Mouse (Mus musculus): ENCODE measurements around the gene Ddx42. TPM values are rescaled to one million over a fixed set of nuclear protein-coding genes. Genes with fewer than 3 reads are reported as not detected.

Gene Ddx42
- polyA plus RNA-seq (2017; shearing (Covaris generic)) = 105 TPM

DNA sequence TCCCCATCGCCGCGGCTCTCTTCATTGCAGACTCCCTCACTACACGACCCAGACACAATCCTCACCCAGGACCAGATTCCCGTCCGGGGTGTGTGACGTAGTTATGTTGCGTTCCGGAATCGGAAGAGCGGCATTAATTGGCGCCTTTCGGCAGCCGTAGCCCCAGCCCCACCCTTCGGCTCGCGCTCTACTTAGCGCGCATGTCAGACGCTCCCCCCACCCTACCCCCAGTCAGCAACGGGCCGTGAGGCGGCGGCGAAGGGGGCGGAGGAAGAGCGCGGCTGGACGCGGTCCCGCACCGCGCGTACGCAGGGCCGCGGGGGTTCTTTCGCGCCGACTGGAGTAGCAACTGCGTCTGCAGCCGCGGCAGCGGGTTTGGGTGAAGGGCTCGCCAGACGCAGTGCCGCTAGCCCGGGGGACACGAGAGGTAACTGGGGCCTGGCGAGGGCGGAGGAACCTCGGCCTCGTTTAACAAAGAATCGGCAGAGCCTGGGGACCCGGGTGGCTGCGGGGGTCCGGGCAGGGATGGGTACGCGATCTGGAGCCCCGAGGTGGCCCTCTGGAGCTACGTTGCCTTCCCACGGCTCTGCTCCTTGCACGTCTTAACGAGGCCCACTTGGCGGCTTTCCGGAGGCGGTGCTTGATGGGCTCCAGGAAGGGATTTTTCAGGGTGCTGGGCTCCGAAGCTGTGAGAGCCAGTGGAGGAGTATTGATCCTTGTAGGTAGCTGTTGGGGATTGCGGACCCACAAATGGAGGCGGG lies at the start of gene Ddx42:
Gene Ddx42 (plus strand): TSS at position 197 of the 761 bp plus-strand sequence.

DNA sequence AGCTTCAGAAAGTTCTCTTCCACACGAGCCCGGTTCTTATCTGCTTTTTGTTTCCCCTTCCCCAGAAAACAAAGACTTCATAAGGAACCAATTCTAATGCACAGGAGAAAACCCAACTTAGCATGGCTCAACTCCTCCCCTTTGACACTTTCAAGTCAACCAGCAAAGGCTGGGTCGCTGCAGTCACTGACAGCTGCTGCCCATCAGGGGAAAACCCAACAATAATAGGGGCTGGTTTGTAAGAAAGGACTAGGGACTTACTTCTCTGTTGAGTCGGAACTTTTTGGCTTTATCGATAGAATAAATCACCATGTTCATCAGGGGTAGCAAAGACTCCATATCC lies 14.6 kb upstream of the Ddx42 start, which contains the start of gene Strada:
Gene Strada (minus strand): TSS at position 46 of the 343 bp plus-strand sequence.

DNA sequence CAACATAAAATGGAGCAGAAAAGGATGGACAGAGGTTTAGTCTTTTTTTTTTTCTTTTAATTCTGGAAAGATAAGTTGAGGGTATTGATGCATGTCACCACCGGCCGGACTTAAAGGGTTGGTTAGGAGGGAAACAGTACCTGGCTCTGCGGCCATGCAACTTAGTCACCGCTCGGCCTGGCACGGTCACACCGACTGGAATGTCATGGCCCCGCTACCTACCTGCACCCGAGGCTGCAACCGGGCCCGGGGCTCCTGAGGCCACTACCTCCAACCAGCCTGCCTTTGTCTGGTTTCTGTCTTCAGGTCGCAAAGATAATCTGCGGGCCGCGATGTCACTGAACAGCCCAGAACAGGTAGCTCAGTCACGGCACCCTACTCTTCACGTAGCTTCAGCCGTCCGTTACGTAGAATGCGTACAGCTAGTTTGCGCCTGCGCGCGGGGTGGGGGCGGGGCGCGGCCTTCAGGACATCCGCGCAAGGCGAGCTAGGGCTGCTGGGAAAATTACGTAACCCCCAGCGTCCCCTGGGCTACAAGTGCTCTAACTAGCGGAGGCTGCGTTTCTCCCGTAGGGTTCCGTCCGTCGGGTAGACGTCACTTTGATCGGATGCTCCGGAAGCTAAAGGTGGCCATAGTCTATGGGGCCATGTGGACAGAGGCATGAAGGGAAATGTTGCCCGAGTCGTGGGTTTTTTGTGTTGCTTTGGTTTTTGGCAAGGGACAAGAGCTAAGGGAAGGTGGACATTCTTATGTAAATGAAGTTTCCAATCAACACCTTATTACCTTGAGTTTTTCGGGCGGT lies 598 bp upstream of the Ddx42 start, which contains the start of gene Ccdc47:
Gene Ccdc47 (minus strand): TSS at position 418 of the 803 bp plus-strand sequence.

DNA sequence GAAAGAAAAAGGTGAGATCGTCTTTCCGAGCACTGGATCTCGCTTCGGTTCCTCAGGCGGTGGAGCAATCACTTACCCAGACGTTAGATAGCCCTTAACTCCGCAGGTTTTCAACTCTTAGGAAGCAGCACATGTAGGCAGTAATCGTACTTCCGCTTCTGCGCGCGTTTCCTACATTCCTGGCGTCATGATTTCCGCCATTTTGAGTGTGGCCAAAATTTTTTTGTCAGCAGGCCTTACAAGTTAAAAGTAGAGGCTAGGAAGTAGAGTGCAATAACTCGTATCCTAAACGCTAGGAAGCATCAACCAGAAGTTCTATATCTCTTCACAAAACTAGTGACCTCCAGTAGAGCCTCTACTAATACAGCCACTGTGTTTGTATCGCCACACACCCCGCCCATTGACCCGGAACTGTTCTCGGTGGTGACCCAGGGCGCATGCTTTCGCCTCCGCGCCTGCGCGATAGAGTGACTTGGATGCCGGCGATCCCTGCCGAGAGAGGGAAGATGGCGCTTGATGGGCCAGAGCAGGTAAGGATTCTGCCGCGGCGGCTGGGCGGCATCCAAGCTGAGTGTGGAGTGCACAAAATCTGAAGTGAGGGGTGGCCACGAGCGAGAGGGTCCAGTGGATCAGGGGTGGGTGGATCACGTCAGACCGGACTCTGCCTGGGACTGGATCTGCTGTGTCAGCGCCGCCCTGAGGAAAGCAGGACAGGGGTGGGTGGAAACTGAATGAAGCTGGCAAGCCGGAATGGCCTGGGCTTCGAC lies 39.1 kb downstream of the Ddx42 start, which contains the start of the genes Ftsj3 and Psmc5:
Gene Ftsj3 (minus strand): TSS at position 395 of the 767 bp plus-strand sequence.
Gene Psmc5 (plus strand): TSS at position 470 of the 767 bp plus-strand sequence.

DNA sequence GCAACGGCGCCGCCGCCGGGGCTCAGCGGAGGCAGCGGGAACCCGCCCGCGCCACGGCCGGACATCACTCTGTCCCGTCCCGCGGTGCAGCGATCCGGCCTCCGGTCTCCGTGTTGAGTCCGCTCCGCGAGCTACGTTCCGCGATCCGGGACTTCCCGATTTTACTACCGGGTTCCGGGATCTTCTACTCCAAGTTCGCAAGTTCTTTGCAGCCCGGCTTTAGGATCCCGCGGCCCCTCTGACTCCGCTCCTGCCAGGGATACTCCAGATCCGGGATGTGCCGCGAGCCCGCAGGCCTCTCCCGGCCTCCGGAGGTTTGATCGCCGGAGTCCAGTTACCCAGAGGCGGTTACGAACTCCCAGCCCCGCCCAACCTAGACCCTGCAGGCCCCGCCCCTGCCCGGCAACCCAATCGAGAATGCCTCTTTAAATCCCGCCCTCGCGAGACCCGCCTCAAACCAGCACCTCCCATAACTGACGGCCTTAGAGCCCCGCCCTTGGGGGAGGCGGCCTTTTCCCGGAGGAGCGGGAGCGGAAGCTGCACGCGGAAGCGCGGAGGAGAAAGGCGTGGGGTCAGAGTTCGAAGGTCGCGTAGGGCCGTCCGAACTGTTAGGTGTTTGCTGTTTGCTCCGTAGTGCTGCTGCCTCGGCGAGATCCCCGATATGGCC lies 56.1 kb downstream of the Ddx42 start, which contains the start of gene Smarcd2:
Gene Smarcd2 (minus strand): TSS at position 329 of the 667 bp plus-strand sequence.

DNA sequence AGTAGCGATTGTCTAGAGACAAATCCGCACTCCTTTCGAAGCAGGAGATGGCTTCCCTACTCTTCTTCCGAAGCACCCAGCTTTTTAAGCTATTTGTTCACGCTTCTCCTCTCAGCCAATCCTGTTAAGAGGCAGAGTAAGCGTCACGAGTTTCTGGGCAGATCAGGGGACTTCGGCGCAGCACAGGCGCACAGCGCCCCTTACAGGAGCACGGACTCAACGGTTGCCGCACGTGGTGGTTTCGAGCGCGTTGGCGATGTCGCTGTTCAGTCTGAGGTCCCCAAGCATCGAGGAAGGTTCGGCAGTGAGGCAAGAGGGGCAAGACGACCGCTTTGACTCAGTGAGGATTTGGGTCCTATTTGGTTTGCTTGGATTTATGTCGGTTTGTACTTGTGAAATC lies 59.7 kb downstream of the Ddx42 start, which contains the start of gene Tcam1:
Gene Tcam1 (plus strand): TSS at position 219 of the 400 bp plus-strand sequence.

Other genes starting within 250 kb of the Ddx42 start
- not detected for gene Ace, start 249.0 kb upstream of the Ddx42 start, polyA plus RNA-seq (2017; shearing (Covaris generic))
- gene Ace3, start 222.3 kb upstream of the Ddx42 start, polyA plus RNA-seq (2017; shearing (Covaris generic)) = not detected
- 0.11 TPM for gene Kcnh6, start 208.8 kb upstream of the Ddx42 start, polyA plus RNA-seq (2017; shearing (Covaris generic))
- gene Dcaf7, start 180.1 kb upstream of the Ddx42 start, polyA plus RNA-seq (2017; shearing (Covaris generic)) = 129 TPM
- gene Taco1, start 150.9 kb upstream of the Ddx42 start, polyA plus RNA-seq (2017; shearing (Covaris generic)) = 16.8 TPM
- gene Map3k3, start 132.3 kb upstream of the Ddx42 start, polyA plus RNA-seq (2017; shearing (Covaris generic)) = 15.5 TPM
- not detected for gene Gm10840, start 56.1 kb upstream of the Ddx42 start, polyA plus RNA-seq (2017; shearing (Covaris generic))
- 952 TPM for gene Limd2, start 56.1 kb upstream of the Ddx42 start, polyA plus RNA-seq (2017; shearing (Covaris generic))
- gene Strada, start 14.8 kb upstream of the Ddx42 start, polyA plus RNA-seq (2017; shearing (Covaris generic)) = 41.8 TPM
- 136 TPM for gene Ccdc47, start 582 bp upstream of the Ddx42 start, polyA plus RNA-seq (2017; shearing (Covaris generic))
- 86.4 TPM for gene Ftsj3, start 39.2 kb downstream of the Ddx42 start, polyA plus RNA-seq (2017; shearing (Covaris generic))
- 203 TPM for gene Psmc5, start 39.2 kb downstream of the Ddx42 start, polyA plus RNA-seq (2017; shearing (Covaris generic))
- 18.2 TPM for gene Smarcd2, start 56.0 kb downstream of the Ddx42 start, polyA plus RNA-seq (2017; shearing (Covaris generic))
- gene Tcam1, start 59.7 kb downstream of the Ddx42 start, polyA plus RNA-seq (2017; shearing (Covaris generic)) = not detected
- not detected for gene Gh, start 84.9 kb downstream of the Ddx42 start, polyA plus RNA-seq (2017; shearing (Covaris generic))
- 56.1 TPM for gene Cd79b, start 97.8 kb downstream of the Ddx42 start, polyA plus RNA-seq (2017; shearing (Covaris generic))
- not detected for gene Scn4a, start 136.4 kb downstream of the Ddx42 start, polyA plus RNA-seq (2017; shearing (Covaris generic))
- not detected for gene Prr29, start 148.5 kb downstream of the Ddx42 start, polyA plus RNA-seq (2017; shearing (Covaris generic))
- 104 TPM for gene Icam2, start 171.1 kb downstream of the Ddx42 start, polyA plus RNA-seq (2017; shearing (Covaris generic))

Data from inflammation-experienced regulatory T-cells, adult 16 weeks (primary cell).